Mouse (Mus musculus) neural tube, embryonic 13.5 days (tissue): Measurements from ENCODE around the gene Gp1ba. TPM values are rescaled to one million over a fixed set of nuclear protein-coding genes. Genes with fewer than 3 reads are reported as not detected.

Experiments used
- ATAC-seq: fragments of 200-750 bp; cut with Nextera tagmentation; 2 replicates; pipeline ENCODE4 v1.8.0; 2017; ENCODE audit warnings: low read depth, mild to moderate bottlenecking, moderate TSS enrichment, moderate library complexity
- H3K27ac ChIP-seq: fragments of 300-500 bp; sonication (generic); replicated peaks from 2 replicates; pipeline ENCODE4 v1.5.1; 2015; ENCODE audit warnings: moderate library complexity, mild to moderate bottlenecking, inconsistent platforms
- H3K27me3 ChIP-seq: fragments of 300-500 bp; sonication (generic); 2 replicates; pipeline ENCODE4 v1.6.1; 2015; ENCODE audit warnings: mild to moderate bottlenecking, inconsistent platforms
- H3K36me3 ChIP-seq: fragments of 300-500 bp; sonication (generic); 2 replicates; pipeline ENCODE4 v1.6.1; 2015; ENCODE audit warnings: mild to moderate bottlenecking, inconsistent platforms
- H3K4me1 ChIP-seq: fragments of 300-500 bp; sonication (generic); replicated peaks from 2 replicates; pipeline ENCODE4 v1.6.1; 2015; ENCODE audit warnings: inconsistent platforms
- H3K4me2 ChIP-seq: fragments of 300-500 bp; sonication (generic); 2 replicates; pipeline ENCODE4 v1.6.1; 2015; ENCODE audit warnings: inconsistent platforms, mild to moderate bottlenecking, moderate library complexity
- H3K4me3 ChIP-seq: fragments of 300-500 bp; sonication (generic); 2 replicates; pipeline ENCODE4 v1.5.1; 2015; ENCODE audit warnings: mild to moderate bottlenecking, inconsistent platforms
- H3K9ac ChIP-seq: fragments of 300-500 bp; sonication (generic); 2 replicates; pipeline ENCODE4 v1.6.1; 2015; ENCODE audit warnings: moderate library complexity, mild to moderate bottlenecking, inconsistent platforms
- H3K9me3 ChIP-seq: fragments of 300-500 bp; sonication (generic); 2 replicates; pipeline ENCODE4 v1.6.1; 2016; ENCODE audit warnings: inconsistent platforms
- WGBS: fragments of 180-500 bp; shearing (Covaris S2); methylation state at CpG from one replicate; pipeline ENCODE4 v1.1.7; 2015; 5-methylcytosine and 5-hydroxymethylcytosine counted together
- polyA plus RNA-seq: library from polyadenylated mRNA; unstranded; fragments of >200 nt; fragmentation: Nextera tagmentation; extraction: Ambion mirVana; gene quantifications from 2 replicates; pipeline ENCODE4 v1.2.1, GENCODE M21; 2015

Gene Gp1ba
- polyA plus RNA-seq: 0.14 and 0.45 TPM in 2 replicates

DNA sequence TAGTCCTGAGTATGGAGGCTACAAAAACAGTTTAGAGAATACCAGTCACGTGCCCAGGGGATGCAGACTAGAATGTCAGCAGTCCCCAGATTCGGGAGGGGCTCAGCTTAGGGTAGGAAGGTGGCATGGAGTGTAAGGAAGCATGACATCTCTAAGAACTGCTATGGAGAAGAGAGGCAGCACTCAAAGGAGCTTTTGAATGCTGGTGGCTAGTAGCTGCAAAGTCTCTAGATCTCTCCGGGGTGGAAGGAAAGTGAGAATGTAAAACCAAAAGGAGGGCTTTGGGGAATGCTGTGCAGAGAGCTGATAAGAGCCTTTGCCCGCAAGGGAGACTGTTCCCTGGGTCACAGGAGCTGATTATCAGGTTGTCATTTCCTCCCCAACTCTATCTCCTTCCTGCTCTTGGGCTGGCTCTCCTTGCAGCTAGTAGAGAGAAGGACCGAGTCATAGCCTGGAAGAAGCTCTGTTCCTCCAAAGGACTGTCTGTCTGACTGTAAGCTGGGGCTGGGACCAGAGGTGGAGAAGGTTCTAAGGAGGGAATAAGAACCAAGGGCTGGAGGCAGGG, at the start of gene Gp1ba:
TSS of gene Gp1ba (plus strand) at position 409 of the 565 bp plus-strand sequence.
- Histone ChIP-seq H3K4me1 (no peaks in the 10 kb centered on the region), H3K4me3 (no peak within 1 kb of the TSS), H3K27me3 (no peaks in the 10 kb centered on the region), H3K36me3 (peaks cover 14% of the 10 kb centered on the region), H3K27ac (no peak within 1 kb of the TSS), H3K9ac (no peak within 1 kb of the TSS), H3K9me3 (no peaks in the 10 kb centered on the region), H3K4me2 (no peak within 1 kb of the TSS)
- WGBS: 59% methylated on average over 5 of the region's 5 CpGs
- no peak for ATAC-seq

DNA sequence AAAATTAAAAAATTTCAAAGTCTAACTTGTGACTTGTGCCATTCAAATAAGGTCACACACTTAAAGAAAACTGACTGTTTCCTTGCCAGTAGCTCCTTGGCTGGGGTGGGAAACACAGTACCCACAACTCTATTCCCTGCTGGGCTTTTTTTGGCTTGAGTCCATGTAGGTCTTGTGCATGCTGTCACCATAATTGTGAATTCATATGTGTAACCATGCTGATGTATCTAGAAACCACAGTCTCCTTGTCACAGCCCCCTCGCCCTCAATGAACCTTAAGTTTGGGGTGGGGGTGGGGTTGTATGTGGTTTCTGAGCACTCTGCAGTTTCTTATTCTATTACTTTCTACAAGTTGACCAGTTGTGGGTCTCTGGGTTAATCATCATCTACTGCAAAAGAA, 47.2 kb upstream of the Gp1ba start:
- Histone ChIP-seq H3K27me3 (no peaks in the 10 kb centered on the region), H3K4me1 (peaks cover 14% of the 10 kb centered on the region), H3K4me2 (no peak overlapping the region), H3K9ac (no peak overlapping the region), H3K27ac (no peak overlapping the region), H3K36me3 (no peaks in the 10 kb centered on the region), H3K4me3 (no peak overlapping the region), H3K9me3 (no peaks in the 10 kb centered on the region)
- 90% methylated on average over 1 of the region's 1 CpGs for WGBS
- ATAC-seq: no peak

DNA sequence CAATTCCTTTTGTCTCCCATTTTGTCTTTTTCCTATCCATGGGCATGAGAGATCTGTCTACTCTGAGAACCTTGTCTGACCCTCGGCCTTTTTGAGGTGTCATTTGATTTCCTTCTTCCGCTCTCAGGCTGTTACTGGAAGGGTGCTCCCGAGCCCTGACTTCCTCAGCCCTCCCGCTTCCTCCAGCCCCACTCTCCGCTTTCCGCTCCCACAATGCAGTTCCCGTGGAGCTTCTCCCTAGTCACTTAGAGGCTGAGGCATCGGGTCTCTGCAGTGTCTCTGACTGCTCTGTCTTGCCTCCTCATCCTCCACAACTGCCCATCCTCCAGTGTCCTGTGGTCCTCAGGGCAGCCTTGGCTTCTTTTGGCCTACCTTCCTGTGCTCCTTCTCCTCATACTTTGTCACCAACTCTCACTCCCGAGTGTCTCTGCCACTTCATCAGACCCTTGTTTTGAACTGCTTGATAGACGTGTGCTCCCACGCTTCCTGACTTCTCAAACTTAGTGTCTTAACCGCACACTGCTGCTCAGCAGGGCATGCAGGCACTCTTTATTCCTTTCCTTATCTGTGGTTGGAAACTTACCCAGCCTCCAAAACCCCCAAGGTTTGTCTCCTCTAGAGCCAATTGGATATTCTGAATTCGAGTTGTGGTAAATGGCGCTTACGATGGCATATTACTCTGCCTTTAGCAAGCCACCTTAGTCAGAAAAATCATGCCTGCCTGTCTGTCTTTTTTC, 44.5 kb upstream of the Gp1ba start:
- no peaks in the 10 kb centered on the region for H3K9me3 ChIP-seq
- no peak overlapping the region for H3K4me2 ChIP-seq
- peaks cover 16% of the 10 kb centered on the region for H3K4me1 ChIP-seq
- WGBS: 85% methylated on average over 15 of the region's 15 CpGs
- H3K9ac ChIP-seq: no peak overlapping the region
- H3K4me3 ChIP-seq: no peak overlapping the region
- peaks cover 19% of the 10 kb centered on the region for H3K36me3 ChIP-seq
- no peaks in the 10 kb centered on the region for H3K27me3 ChIP-seq
- ATAC-seq: no peak
- no peak overlapping the region for H3K27ac ChIP-seq

DNA sequence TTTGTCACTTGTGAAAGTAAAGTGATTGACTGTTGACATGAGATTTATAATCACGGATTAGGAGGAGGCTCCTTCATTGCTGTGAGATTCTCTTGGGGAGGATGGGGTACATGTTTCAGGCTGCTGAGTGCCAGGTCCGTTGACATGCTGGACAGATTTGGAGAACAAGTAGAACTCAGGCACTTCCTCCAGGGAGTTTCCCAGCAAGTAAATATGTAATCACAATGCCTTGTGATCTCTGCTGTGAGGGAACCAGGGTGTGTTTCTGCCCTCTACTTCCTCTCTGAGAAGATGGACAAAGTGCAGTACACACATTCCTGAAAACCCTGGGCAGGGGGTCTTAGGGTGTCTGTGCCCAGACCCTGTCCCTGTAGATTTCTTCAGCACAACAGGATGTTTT, 43.3 kb upstream of the Gp1ba start:
- H3K9me3 ChIP-seq: no peaks in the 10 kb centered on the region
- H3K9ac ChIP-seq: no peak overlapping the region
- no peak for ATAC-seq
- H3K4me3 ChIP-seq: no peak overlapping the region
- 74% methylated on average over 2 of the region's 2 CpGs for WGBS
- no peak overlapping the region for H3K4me2 ChIP-seq
- H3K27ac ChIP-seq: peak overlapping the region; percentile 15; the same call in 1 of the 2 replicates
- peaks cover 16% of the 10 kb centered on the region for H3K4me1 ChIP-seq
- H3K36me3 ChIP-seq: peaks cover 26% of the 10 kb centered on the region
- no peaks in the 10 kb centered on the region for H3K27me3 ChIP-seq

DNA sequence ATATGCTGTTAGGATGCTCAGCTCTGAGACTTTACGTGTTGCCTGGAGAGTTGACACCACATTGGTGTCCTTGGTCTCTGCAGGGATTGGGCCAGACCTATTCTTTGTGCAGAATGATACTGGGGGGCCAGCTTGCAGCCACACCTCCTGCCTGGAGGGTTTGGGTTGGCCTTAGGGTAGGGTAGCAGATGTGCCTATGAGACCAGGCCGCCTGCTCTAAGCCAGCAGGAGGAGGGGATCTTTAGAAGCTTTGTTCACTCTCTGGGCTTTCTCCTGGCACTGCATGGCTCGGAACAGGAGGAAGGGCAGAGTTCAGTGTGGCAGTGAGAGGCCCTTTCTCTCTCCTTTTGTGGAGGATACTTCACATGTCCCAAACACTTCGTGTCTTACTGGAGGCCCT, 42.8 kb upstream of the Gp1ba start:
- H3K27me3 ChIP-seq: no peaks in the 10 kb centered on the region
- H3K9me3 ChIP-seq: no peaks in the 10 kb centered on the region
- WGBS: 40% methylated on average over 4 of the region's 4 CpGs
- ATAC-seq: no peak
- H3K4me1 ChIP-seq: peaks cover 16% of the 10 kb centered on the region
- no peak overlapping the region for H3K9ac ChIP-seq
- H3K27ac ChIP-seq: peak overlapping the region; percentile 52
- no peak overlapping the region for H3K4me3 ChIP-seq
- H3K36me3 ChIP-seq: peaks cover 26% of the 10 kb centered on the region
- no peak overlapping the region for H3K4me2 ChIP-seq

DNA sequence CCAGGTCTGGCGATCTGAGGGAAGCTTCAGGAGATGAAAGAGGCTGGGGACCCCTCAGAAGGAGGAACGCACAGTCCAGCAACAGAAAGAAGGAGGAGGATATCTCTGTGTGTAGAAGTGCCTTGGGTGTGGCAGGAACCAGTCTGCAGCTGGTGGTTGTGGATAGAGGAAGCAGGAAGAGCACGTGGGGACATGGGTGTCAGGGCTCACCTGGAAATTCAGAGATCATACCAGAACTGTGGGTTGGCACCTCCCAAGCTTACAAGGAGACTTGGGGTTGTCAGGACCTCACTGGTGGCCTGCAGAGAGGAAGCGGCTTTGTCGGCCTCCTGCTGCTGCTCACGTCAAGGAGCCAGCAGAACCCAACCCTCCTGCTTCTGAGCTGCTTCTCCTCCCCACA, 41.6 kb upstream of the Gp1ba start:
- Histone ChIP-seq H3K27me3 (no peaks in the 10 kb centered on the region), H3K4me3 (no peak overlapping the region), H3K36me3 (peaks cover 36% of the 10 kb centered on the region), H3K9ac (no peak overlapping the region), H3K9me3 (no peaks in the 10 kb centered on the region), H3K4me2 (no peak overlapping the region), H3K4me1 (peaks cover 16% of the 10 kb centered on the region), H3K27ac (no peak overlapping the region)
- no peak for ATAC-seq
- 89% methylated on average over 6 of the region's 6 CpGs for WGBS

DNA sequence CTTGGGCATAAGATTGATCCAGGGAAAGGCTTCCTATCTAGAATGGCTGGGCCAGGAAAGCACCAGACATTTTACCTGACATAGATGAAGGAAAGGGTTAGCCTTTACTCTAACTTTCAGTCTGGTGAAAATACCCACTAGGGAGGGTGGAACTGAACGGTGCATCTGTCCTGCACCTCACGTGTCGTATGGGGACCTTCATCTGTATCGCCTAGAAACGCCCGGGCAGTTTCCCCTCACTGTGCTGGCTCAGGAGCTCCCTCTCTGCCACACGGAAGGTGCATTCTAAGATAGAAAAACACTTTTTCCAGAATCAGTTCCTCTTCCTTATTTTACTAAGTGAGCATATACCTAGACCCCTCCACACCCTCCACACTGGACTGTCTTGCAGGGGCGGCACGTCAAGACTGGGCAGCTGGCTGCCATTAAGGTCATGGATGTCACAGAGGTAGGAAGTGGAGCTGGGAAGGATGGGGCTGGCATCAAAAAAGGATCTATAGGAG, 40.4 kb upstream of the Gp1ba start:
- no peak overlapping the region for H3K4me3 ChIP-seq
- 91% methylated on average over 9 of the region's 9 CpGs for WGBS
- H3K4me1 ChIP-seq: peaks cover 16% of the 10 kb centered on the region
- H3K9me3 ChIP-seq: no peaks in the 10 kb centered on the region
- H3K27me3 ChIP-seq: no peaks in the 10 kb centered on the region
- H3K36me3 ChIP-seq: peaks cover 44% of the 10 kb centered on the region
- ATAC-seq: no peak
- no peak overlapping the region for H3K9ac ChIP-seq
- H3K4me2 ChIP-seq: no peak overlapping the region
- no peak overlapping the region for H3K27ac ChIP-seq

DNA sequence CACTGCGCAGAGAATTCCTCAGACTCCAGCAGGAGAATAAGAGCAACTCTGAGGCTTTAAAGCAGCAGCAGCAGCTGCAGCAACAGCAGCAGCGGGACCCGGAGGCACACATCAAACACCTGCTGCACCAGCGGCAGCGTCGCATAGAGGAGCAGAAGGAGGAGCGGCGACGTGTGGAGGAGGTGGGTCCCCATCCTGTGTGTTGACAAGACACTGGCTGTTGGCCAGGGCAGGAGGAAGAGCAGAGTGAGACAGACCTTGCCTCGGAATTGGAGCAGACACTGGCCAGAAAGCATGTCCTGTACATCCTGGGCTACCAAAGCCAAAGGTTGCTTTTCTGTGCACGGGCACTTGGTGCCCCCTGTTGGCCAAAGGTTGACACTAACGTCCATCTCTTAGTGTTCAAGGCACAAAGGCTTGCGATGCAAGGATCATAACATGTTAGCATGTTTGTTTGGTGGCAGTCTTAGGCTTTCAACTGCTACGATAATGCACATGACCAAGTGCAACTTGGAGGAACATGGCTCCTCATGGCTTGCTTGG, 33.8 kb upstream of the Gp1ba start:
- H3K9me3 ChIP-seq: no peaks in the 10 kb centered on the region
- H3K4me3 ChIP-seq: no peak overlapping the region
- no peak overlapping the region for H3K4me2 ChIP-seq
- H3K9ac ChIP-seq: no peak overlapping the region
- peak; percentile 62; the same call in 1 of the 2 replicates for ATAC-seq
- H3K27ac ChIP-seq: no peak overlapping the region
- no peaks in the 10 kb centered on the region for H3K27me3 ChIP-seq
- peaks cover 84% of the 10 kb centered on the region for H3K36me3 ChIP-seq
- WGBS: 60% methylated on average over 14 of the region's 14 CpGs
- H3K4me1 ChIP-seq: no peaks in the 10 kb centered on the region

DNA sequence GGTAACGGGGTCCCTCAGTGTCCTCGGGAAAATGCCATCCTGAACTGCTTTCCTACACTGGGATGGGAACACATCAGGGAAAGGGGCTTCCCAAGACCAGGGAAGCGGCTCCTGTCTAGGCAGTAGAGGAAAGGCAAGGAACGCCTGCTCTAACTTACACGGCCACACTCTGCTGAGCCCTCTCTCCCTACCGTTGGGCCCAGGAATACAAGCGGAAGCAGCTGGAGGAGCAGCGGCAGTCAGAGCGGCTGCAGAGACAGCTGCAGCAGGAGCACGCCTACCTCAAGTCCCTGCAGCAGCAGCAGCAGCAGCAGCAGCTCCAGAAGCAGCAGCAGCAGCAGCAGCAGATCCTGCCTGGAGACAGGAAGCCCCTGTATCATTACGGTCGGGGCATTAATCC, 32.2 kb upstream of the Gp1ba start:
- Histone ChIP-seq H3K4me1 (no peaks in the 10 kb centered on the region), H3K27me3 (no peaks in the 10 kb centered on the region), H3K4me2 (no peak overlapping the region), H3K36me3 (peaks cover 95% of the 10 kb centered on the region), H3K27ac (no peak overlapping the region), H3K4me3 (no peak overlapping the region), H3K9me3 (no peaks in the 10 kb centered on the region), H3K9ac (no peak overlapping the region)
- 78% methylated on average over 12 of the region's 12 CpGs for whole genome bisulfite sequencing
- no peak for ATAC-seq

DNA sequence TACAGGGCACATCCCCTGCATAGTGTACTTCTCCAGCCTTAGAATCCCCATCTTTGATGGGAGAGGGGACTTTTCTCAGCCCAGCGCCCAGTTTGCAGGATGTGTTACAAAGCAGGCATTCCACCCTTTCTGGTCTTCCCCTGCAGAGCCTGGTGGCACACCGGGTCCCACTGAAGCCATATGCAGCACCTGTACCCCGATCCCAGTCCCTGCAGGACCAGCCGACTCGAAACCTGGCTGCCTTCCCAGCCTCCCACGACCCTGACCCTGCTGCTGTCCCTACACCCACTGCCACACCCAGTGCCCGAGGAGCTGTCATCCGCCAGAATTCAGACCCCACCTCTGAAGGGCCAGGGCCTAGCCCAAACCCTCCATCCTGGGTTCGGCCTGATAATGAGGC, 31.3 kb upstream of the Gp1ba start:
- Histone ChIP-seq H3K4me1 (no peaks in the 10 kb centered on the region), H3K27me3 (no peaks in the 10 kb centered on the region), H3K4me2 (no peak overlapping the region), H3K9ac (no peak overlapping the region), H3K27ac (no peak overlapping the region), H3K36me3 (peaks cover 97% of the 10 kb centered on the region), H3K4me3 (no peak overlapping the region), H3K9me3 (no peaks in the 10 kb centered on the region)
- no peak for ATAC-seq
- 94% methylated on average over 9 of the region's 9 CpGs for WGBS

DNA sequence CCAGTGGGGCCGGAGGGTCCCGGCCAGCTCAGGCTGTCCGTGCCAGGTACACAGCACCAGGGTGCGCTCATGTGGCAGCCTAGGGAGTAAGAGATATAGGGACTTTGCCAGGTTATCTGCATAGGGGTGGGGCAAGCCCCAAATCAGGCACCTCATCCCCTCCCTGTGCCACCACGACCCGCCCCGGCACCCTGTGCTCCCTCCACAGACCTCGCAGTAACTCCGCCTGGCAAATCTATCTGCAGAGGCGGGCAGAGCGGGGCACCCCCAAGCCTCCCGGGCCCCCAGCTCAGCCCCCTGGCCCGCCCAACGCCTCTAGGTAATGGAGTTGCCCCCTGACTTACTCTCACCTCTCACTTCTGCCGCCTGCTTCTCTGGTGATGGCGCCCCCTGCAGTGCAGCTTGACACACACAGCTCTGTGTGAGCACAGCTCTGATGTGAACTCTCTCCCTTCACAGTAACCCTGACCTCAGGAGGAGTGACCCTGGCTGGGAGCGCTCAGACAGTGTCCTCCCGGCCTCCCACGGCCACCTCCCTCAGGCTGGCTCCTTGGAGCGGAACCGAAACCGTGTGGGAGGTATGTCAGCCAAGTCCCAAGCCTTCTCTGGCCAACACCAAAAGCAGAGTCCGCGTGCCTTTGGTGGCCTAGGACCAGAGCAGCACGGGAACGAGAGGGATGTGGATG, 30.4 kb upstream of the Gp1ba start:
- peaks cover 99% of the 10 kb centered on the region for H3K36me3 ChIP-seq
- 87% methylated on average over 26 of the region's 26 CpGs for WGBS

DNA sequence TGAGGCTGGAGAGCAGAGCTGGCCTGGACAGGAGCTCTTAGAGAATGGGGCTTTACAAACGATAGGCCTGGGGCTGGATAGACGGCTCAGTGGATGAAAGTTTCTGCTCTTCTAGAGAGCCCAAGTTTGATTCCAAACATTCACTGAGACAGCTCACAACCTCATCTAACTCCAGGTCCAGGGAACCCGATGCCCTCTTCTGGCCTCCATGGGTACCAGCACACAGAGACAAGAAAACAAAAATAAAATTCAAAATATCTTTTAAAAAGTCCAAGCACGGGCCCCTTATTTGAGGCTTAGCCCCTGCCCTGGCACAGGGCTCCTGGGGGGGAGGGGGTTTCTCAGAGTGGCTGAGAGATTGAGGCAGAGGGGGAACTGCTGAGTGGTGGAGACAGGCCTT, 28.2 kb upstream of the Gp1ba start:
- 93% methylated on average over 4 of the region's 4 CpGs for WGBS
- H3K9me3 ChIP-seq: no peaks in the 10 kb centered on the region
- 0 out of 2 replicates have a peak, but pooled peaks cover 4% of the 10 kb centered on the region for H3K27me3 ChIP-seq
- no peak overlapping the region for H3K27ac ChIP-seq
- no peak overlapping the region for H3K4me3 ChIP-seq
- no peak overlapping the region for H3K4me2 ChIP-seq
- peaks cover 10% of the 10 kb centered on the region for H3K4me1 ChIP-seq
- no peak overlapping the region for H3K9ac ChIP-seq
- no peak for ATAC-seq
- H3K36me3 ChIP-seq: peaks cover 80% of the 10 kb centered on the region

More for the DNA sequence above, 30.4 kb upstream of the Gp1ba start:
- Histone ChIP-seq H3K9ac (no peak overlapping the region), H3K9me3 (no peaks in the 10 kb centered on the region), H3K27me3 (no peaks in the 10 kb centered on the region), H3K4me1 (no peaks in the 10 kb centered on the region), H3K4me3 (no peak overlapping the region), H3K27ac (no peak overlapping the region), H3K4me2 (no peak overlapping the region)
- ATAC-seq: no peak
